Comparison of ENCODE assay signal across 21 mouse cellular contexts in the genomic region with DNA sequence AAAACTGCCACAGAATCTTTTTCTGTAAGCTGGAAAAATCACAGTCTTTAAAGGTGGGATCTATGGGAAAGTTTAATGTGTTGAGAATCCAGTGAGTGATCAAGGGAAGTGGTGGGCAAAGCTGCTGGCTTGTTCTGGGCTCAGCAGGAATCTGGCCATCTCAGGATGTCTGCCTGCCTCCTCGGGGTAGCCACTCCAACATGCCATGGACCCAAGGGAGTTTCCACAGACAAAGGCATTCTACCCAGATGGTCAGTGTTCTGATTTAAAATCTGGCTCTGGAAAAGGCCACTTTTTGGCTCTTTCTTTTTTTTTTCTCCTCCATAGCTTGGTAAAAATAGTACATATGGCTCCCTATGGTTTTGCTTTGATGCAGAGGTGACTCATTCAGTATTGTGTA.
DNase-seq lines count a peak whose midpoint lies in the region; ATAC-seq and TF ChIP-seq lines count a peak whose summit lies in the region.
"Had no signal": no experiment of that assay in that cellular context is flagged by ENCODE, and none has a peak within 500 bp of the region (broad histone marks: within the 10 kb centered on the region; RNA-seq: fewer than 3 reads in every experiment).

No protein-coding gene starts in this region.

- H3K27ac ChIP-seq in left cerebral cortex, adult 2 months = peak overlapping the region; percentile 78; the same call in 1 of the 2 replicates
- no peak overlapping the region for H3K27ac ChIP-seq in embryonic facial prominence, embryonic 10.5 days (replicated peaks)
- no peak overlapping the region for H3K27ac ChIP-seq in liver, postnatal 0 days (ENCODE audit: low read depth)
- H3K27ac ChIP-seq: embryonic facial prominence, embryonic 12.5 days; forebrain, embryonic 15.5 days; hindbrain, embryonic 10.5 days; hindbrain, embryonic 14.5 days; intestine, embryonic 15.5 days had no signal

- intact Hi-C loops in left cerebral cortex, adult 2 months (cut with DNase I) = loop anchor here (2.0 to 5.0 kb wide), 3 partner anchors 29 to 76 kb away; no protein-coding TSS in a partner anchor
- intact Hi-C loops in left cerebral cortex, postnatal 10 days (cut with DNase I) = no loop called here

- peaks cover 21% of the 10 kb centered on the region for H3K4me1 ChIP-seq in embryonic facial prominence, embryonic 10.5 days
- H3K4me1 ChIP-seq in liver, postnatal 0 days (ENCODE audit: insufficient read depth) = no peaks in the 10 kb centered on the region
- H3K4me1 ChIP-seq: heart, embryonic 12.5 days; intestine, embryonic 15.5 days had no signal

- no peak for DNase-seq in cerebellum, postnatal 14 days
- DNase-seq in left cerebral cortex, adult 2 months (ENCODE audit: extremely low spot score in 1 of 2, low spot score in 2 of 2) = no peak
- no peak for DNase-seq in left cerebral cortex, postnatal 10 days (ENCODE audit: extremely low spot score in 1 of 2, low spot score in 2 of 2)
- DNase-seq in embryonic facial prominence, embryonic 10.5 days (ENCODE audit: low spot score) = peak; percentile 22
- DNase-seq in liver, postnatal 0 days = no peak
- DNase-seq in right cerebral cortex, postnatal 14 days = no peak
- DNase-seq: adrenal gland, adult 8-10 months; adrenal gland, postnatal 36 days; B cell, adult 2 months; embryo, embryonic 11 days; gastrocnemius, postnatal 25 days; kidney, adult 18-20 months had no signal

- no peak for TF ChIP-seq CTCF in left cerebral cortex, adult 2 months (IDR thresholded peaks at IDR 0.05)
- no peak for TF ChIP-seq CTCF in liver, postnatal 0 days (IDR thresholded peaks at IDR 0.05; ENCODE audit: low read depth)

- no peaks in the 10 kb centered on the region for H3K27me3 ChIP-seq in embryonic facial prominence, embryonic 10.5 days (replicated peaks; ENCODE audit: low read depth, poor library complexity, severe bottlenecking)
- H3K27me3 ChIP-seq in liver, postnatal 0 days (ENCODE audit: insufficient read depth, low read length) = no peaks in the 10 kb centered on the region
- H3K27me3 ChIP-seq: embryonic facial prominence, embryonic 12.5 days; forebrain, embryonic 15.5 days; heart, embryonic 12.5 days; intestine, embryonic 15.5 days had no signal

- TF ChIP-seq EP300 in liver, postnatal 0 days (IDR thresholded peaks at IDR 0.05; ENCODE audit: low read depth) = no peak

- H3K4me3 ChIP-seq in left cerebral cortex, adult 2 months = no peak overlapping the region
- H3K4me3 ChIP-seq in embryonic facial prominence, embryonic 10.5 days = no peak overlapping the region
- H3K4me3 ChIP-seq in liver, postnatal 0 days (ENCODE audit: low read depth, low read length) = no peak overlapping the region
- H3K4me3 ChIP-seq: embryonic facial prominence, embryonic 12.5 days; forebrain, embryonic 15.5 days; heart, embryonic 12.5 days; hindbrain, embryonic 10.5 days; intestine, embryonic 15.5 days had no signal

- no peaks in the 10 kb centered on the region for H3K9me3 ChIP-seq in embryonic facial prominence, embryonic 10.5 days
- no peaks in the 10 kb centered on the region for H3K9me3 ChIP-seq in liver, postnatal 0 days (ENCODE audit: low read length)
- H3K9me3 ChIP-seq: embryonic facial prominence, embryonic 12.5 days; forebrain, embryonic 15.5 days; heart, embryonic 12.5 days; hindbrain, embryonic 10.5 days; intestine, embryonic 15.5 days had no signal

- WGBS in embryonic facial prominence, embryonic 10.5 days = 29% methylated on average over 1 of the region's 1 CpGs
- WGBS in liver, postnatal 0 days (ENCODE audit: insufficient replicate concordance) = 33% methylated on average over 1 of the region's 1 CpGs

- ATAC-seq in cerebellum, adult (ENCODE audit: insufficient number of reproducible peaks, low FRiP score, low TSS enrichment) = peak; percentile 78; the same call in 1 of the 2 replicates
- ATAC-seq in liver, postnatal 0 days = no peak
- ATAC-seq: CD4-positive, CD25-positive, alpha-beta regulatory T cell, adult 4 months; forebrain, embryonic 15.5 days; intestine, embryonic 15.5 days had no signal

- no peaks in the 10 kb centered on the region for H3K36me3 ChIP-seq in embryonic facial prominence, embryonic 10.5 days (replicated peaks)
- H3K36me3 ChIP-seq in liver, postnatal 0 days (replicated peaks; ENCODE audit: insufficient read depth, low read length) = no peaks in the 10 kb centered on the region
- H3K36me3 ChIP-seq: embryonic facial prominence, embryonic 12.5 days; forebrain, embryonic 15.5 days; G1E; heart, embryonic 12.5 days; hindbrain, embryonic 10.5 days; intestine, embryonic 15.5 days had no signal

- H3K9ac ChIP-seq in liver, postnatal 0 days (replicated peaks) = no peak overlapping the region
- H3K9ac ChIP-seq: embryonic facial prominence, embryonic 12.5 days; forebrain, embryonic 15.5 days; heart, embryonic 12.5 days; hindbrain, embryonic 14.5 days; intestine, embryonic 15.5 days had no signal

- no peak overlapping the region for H3K4me2 ChIP-seq in liver, postnatal 0 days (ENCODE audit: low read depth, low read length)
- H3K4me2 ChIP-seq: embryonic facial prominence, embryonic 12.5 days; forebrain, embryonic 15.5 days; heart, embryonic 12.5 days; hindbrain, embryonic 14.5 days; intestine, embryonic 15.5 days had no signal
